Mouse (Mus musculus) CH12.LX (cell line): ENCODE data around the gene Fam20a. TPM values are rescaled to one million over a fixed set of nuclear protein-coding genes. Genes with fewer than 3 reads are reported as not detected.

ENCODE experiments used
- DNase-seq: peaks from one replicate; pipeline ENCODE4 v3.0.0-alpha.2; 2013; ENCODE audit errors: extremely low read depth
- H3K27ac ChIP-seq: 2 replicates; pipeline ENCODE4 v1.5.1; 2012; ENCODE audit warnings: low read depth, mild to moderate bottlenecking, control low read depth, moderate library complexity; ENCODE audit not compliant: insufficient read depth
- H3K27me3 ChIP-seq: replicated peaks from 2 replicates; pipeline ENCODE3; 2012; ENCODE audit warnings: inconsistent platforms
- H3K36me3 ChIP-seq, 2 experiments: replicated peaks in 1 of 2; 2 replicates each; pipeline versions ENCODE3 to v1.6.1; 2012; ENCODE audit warnings: inconsistent platforms in 1 of 2, low read length in 1 of 2, mild to moderate bottlenecking in 1 of 2, mixed read lengths in 1 of 2, moderate library complexity in 1 of 2; ENCODE audit not compliant: control insufficient read depth in 1 of 2, insufficient read depth in 1 of 2
- H3K4me1 ChIP-seq, 2 experiments: 2 replicates each; pipeline ENCODE4 v1.6.1; 2012; ENCODE audit warnings: inconsistent platforms in 1 of 2, moderate library complexity in 1 of 2; ENCODE audit not compliant: insufficient read depth in 2 of 2, control insufficient read depth in 1 of 2
- H3K4me2 ChIP-seq: 2 replicates; pipeline ENCODE4 v1.6.1; 2012; ENCODE audit warnings: low read depth, mild to moderate bottlenecking, control low read depth; ENCODE audit not compliant: poor library complexity, insufficient read depth, severe bottlenecking
- H3K4me3 ChIP-seq, 3 experiments: fragments of 150-350 bp in 1 of 3; sonication (generic) in 1 of 3; replicated peaks in 1 of 3; 2 replicates each; pipeline versions ENCODE3 to v1.5.1; 2011 to 2012; ENCODE audit warnings: low read depth in 2 of 3, low read length in 2 of 3, mild to moderate bottlenecking in 2 of 3, moderate library complexity in 2 of 3, control low read depth in 1 of 3, improper control_type of control experiment in 1 of 3, inconsistent platforms in 1 of 3, mixed read lengths in 1 of 3; ENCODE audit not compliant: poor library complexity in 1 of 3
- H3K79me2 ChIP-seq: replicated peaks from 2 replicates; pipeline ENCODE4 v1.6.1; 2012; ENCODE audit warnings: mild to moderate bottlenecking, moderate library complexity; ENCODE audit not compliant: control insufficient read depth, poor library complexity, insufficient read depth, severe bottlenecking; ENCODE audit errors: extremely low read depth
- H3K9ac ChIP-seq: 2 replicates; pipeline ENCODE4 v1.6.1; 2012; ENCODE audit warnings: low read depth, mild to moderate bottlenecking, control low read depth, moderate library complexity; ENCODE audit not compliant: insufficient read depth
- H3K9me3 ChIP-seq: replicated peaks from 2 replicates; pipeline ENCODE3; 2012; ENCODE audit warnings: low read length, inconsistent platforms, mixed read lengths
- BHLHE40 ChIP-seq: IDR thresholded peaks from 2 replicates; pipeline ENCODE4 v1.6.1; 2011; ENCODE audit warnings: mild to moderate bottlenecking, low read depth, low read length, improper control_type of control experiment
- CHD1 ChIP-seq: IDR thresholded peaks from 2 replicates; pipeline ENCODE4 v1.6.1; 2012; ENCODE audit warnings: low read depth, low read length, improper control_type of control experiment, inconsistent platforms
- CHD2 ChIP-seq: IDR thresholded peaks from 2 replicates; pipeline ENCODE4 v1.6.1; 2011; ENCODE audit warnings: low read length, improper control_type of control experiment
- E2F4 ChIP-seq: IDR thresholded peaks from 2 replicates; pipeline ENCODE4 v1.6.1; 2011; ENCODE audit warnings: low read depth, low read length, improper control_type of control experiment; ENCODE audit not compliant: insufficient replicate concordance
- ELF1 ChIP-seq: IDR thresholded peaks from 2 replicates; pipeline ENCODE4 v1.6.1; 2014; ENCODE audit warnings: low read depth, mild to moderate bottlenecking, inconsistent platforms, low read length, improper control_type of control experiment
- EP300 ChIP-seq: IDR thresholded peaks from 2 replicates; pipeline ENCODE4 v1.6.1; 2011; ENCODE audit warnings: low read length, improper control_type of control experiment
- ETS1 ChIP-seq: conservative IDR thresholded peaks from 2 replicates; pipeline ENCODE4 v1.6.1; 2012; ENCODE audit warnings: low read depth, mild to moderate bottlenecking, inconsistent platforms, low read length, improper control_type of control experiment, moderate library complexity
- HCFC1 ChIP-seq: IDR thresholded peaks from 2 replicates; pipeline ENCODE4 v1.6.1; 2012; ENCODE audit warnings: low read depth, mild to moderate bottlenecking, inconsistent platforms, low read length, improper control_type of control experiment
- JUN ChIP-seq: IDR thresholded peaks from 2 replicates; pipeline ENCODE4 v1.6.1; 2011; ENCODE audit warnings: low read depth, mild to moderate bottlenecking, low read length, improper control_type of control experiment, moderate library complexity; ENCODE audit not compliant: insufficient read depth
- KAT2A ChIP-seq: IDR thresholded peaks from 2 replicates; pipeline ENCODE4 v1.6.1; 2012; ENCODE audit warnings: low read length, improper control_type of control experiment, inconsistent platforms; ENCODE audit not compliant: insufficient replicate concordance
- MAX ChIP-seq: IDR thresholded peaks from 2 replicates; pipeline ENCODE4 v1.6.1; 2011; ENCODE audit warnings: low read length, improper control_type of control experiment
- MAZ ChIP-seq: IDR thresholded peaks from 2 replicates; pipeline ENCODE4 v1.6.1; 2012; ENCODE audit warnings: low read depth, mild to moderate bottlenecking, inconsistent platforms, low read length, improper control_type of control experiment, moderate library complexity
- MEF2A ChIP-seq: IDR thresholded peaks from 2 replicates; pipeline ENCODE4 v1.6.1; 2014; ENCODE audit warnings: low read depth, mild to moderate bottlenecking, inconsistent platforms, low read length, improper control_type of control experiment, borderline replicate concordance
- MXI1 ChIP-seq: IDR thresholded peaks from 2 replicates; pipeline ENCODE4 v1.6.1; 2011; ENCODE audit warnings: mild to moderate bottlenecking, low read depth, low read length, improper control_type of control experiment
- MYC ChIP-seq: IDR thresholded peaks from 2 replicates; pipeline ENCODE4 v1.6.1; 2011; ENCODE audit warnings: low read depth, mild to moderate bottlenecking, improper control_type of control experiment, low read length
- NELFE ChIP-seq: IDR thresholded peaks from 2 replicates; pipeline ENCODE4 v1.6.1; 2011; ENCODE audit warnings: low read depth, low read length, improper control_type of control experiment
- NRF1 ChIP-seq: IDR thresholded peaks from 2 replicates; pipeline ENCODE4 v1.6.1; 2014; ENCODE audit warnings: low read depth, mild to moderate bottlenecking, inconsistent platforms, low read length, improper control_type of control experiment, moderate library complexity
- POLR2A ChIP-seq: IDR thresholded peaks from 2 replicates; pipeline ENCODE4 v1.6.1; 2011; ENCODE audit warnings: low read depth, mild to moderate bottlenecking, improper control_type of control experiment, low read length
- POLR2AphosphoS2 ChIP-seq: IDR thresholded peaks from 2 replicates; pipeline ENCODE4 v1.6.1; 2011; ENCODE audit warnings: low read depth, low read length, improper control_type of control experiment
- RAD21 ChIP-seq: IDR thresholded peaks from 2 replicates; pipeline ENCODE4 v1.6.1; 2011; ENCODE audit warnings: low read depth, mild to moderate bottlenecking, low read length, improper control_type of control experiment, moderate library complexity
- RCOR1 ChIP-seq: conservative IDR thresholded peaks from 2 replicates; pipeline ENCODE4 v1.6.1; 2012; ENCODE audit warnings: low read depth, mild to moderate bottlenecking, inconsistent platforms, low read length, improper control_type of control experiment
- SIN3A ChIP-seq: IDR thresholded peaks from 2 replicates; pipeline ENCODE4 v1.6.1; 2012; ENCODE audit warnings: low read length, improper control_type of control experiment, inconsistent platforms
- TBP ChIP-seq: conservative IDR thresholded peaks from 2 replicates; pipeline ENCODE4 v1.6.1; 2011; ENCODE audit warnings: low read depth, low read length, improper control_type of control experiment
- TCF12 ChIP-seq: IDR thresholded peaks from 2 replicates; pipeline ENCODE4 v1.6.1; 2014; ENCODE audit warnings: low read depth, mild to moderate bottlenecking, inconsistent platforms, low read length, improper control_type of control experiment
- USF1 ChIP-seq: IDR thresholded peaks from 2 replicates; pipeline ENCODE4 v1.6.1; 2014; ENCODE audit warnings: low read depth, mild to moderate bottlenecking, inconsistent platforms, low read length, improper control_type of control experiment
- USF2 ChIP-seq: conservative IDR thresholded peaks from 2 replicates; pipeline ENCODE4 v1.6.1; 2011; ENCODE audit warnings: low read depth, low read length, improper control_type of control experiment
- ZC3H11A ChIP-seq: IDR thresholded peaks from 2 replicates; pipeline ENCODE4 v1.6.1; 2012; ENCODE audit warnings: low read depth, mild to moderate bottlenecking, inconsistent platforms, low read length, improper control_type of control experiment
- ZKSCAN1 ChIP-seq: IDR thresholded peaks from 2 replicates; pipeline ENCODE4 v1.6.1; 2012; ENCODE audit warnings: low read depth, inconsistent platforms, low read length, improper control_type of control experiment, borderline replicate concordance
- dilution Hi-C: fragments of 300-500 bp; cut with MboI; formaldehyde crosslinking; loops from 2 replicates; pipeline ENCODE4 v1.14.3; 2020; ENCODE audit warnings: low sequenced_read_pairs; ENCODE audit not compliant: extremely low pct_unique_long_range_greater_than_20kb, extremely low pct_ligation_motif_present
- in situ Hi-C: fragments of 300-500 bp; cut with MboI; formaldehyde crosslinking; loops from 3 replicates; pipeline ENCODE4 v1.14.3; 2019; ENCODE audit warnings: low sequenced_read_pairs, low pct_ligation_motif_present, low pct_unique_long_range_greater_than_20kb, mixed read lengths
- polyA plus RNA-seq: library from polyadenylated mRNA; unstranded; fragments of >175 nt; gene quantifications from 2 replicates; pipeline ENCODE4 v1.2.1, GENCODE M21; 2012; ENCODE audit warnings: low read depth; ENCODE audit not compliant: insufficient read length
- total RNA-seq, 2 experiments: library from RNA; depleted of rRNA; stranded (reverse); fragments of 300-350 nt in 1 of 2; fragments of >200 nt in 1 of 2; gene quantifications; 2 replicates each; pipeline ENCODE4 v1.2.3; 2012 to 2014

Gene Fam20a
- total and polyA plus RNA-seq, 3 experiments = 0.08 TPM; not detected in 2

GRCm38 (mm10) chr11:109666411-109666810 is 55.7 kb downstream of the Fam20a start:
- dilution Hi-C loops (no loop called here), in situ Hi-C loops (no loop called here)
- no peak overlapping the region for H3K4me2 ChIP-seq
- no peak overlapping the region for H3K9ac ChIP-seq
- H3K79me2 ChIP-seq = no peaks in the 10 kb centered on the region
- H3K4me1 ChIP-seq = peaks cover 5 to 24% of the 10 kb centered on the region in 2 experiments
- no peak for DNase-seq
- no peak overlapping the region for H3K27ac ChIP-seq
- no peaks in the 10 kb centered on the region for H3K27me3 ChIP-seq
- peaks cover 72 to 91% of the 10 kb centered on the region in 2 experiments for H3K36me3 ChIP-seq
- H3K9me3 ChIP-seq = no peaks in the 10 kb centered on the region
- no peak overlapping the region for H3K4me3 ChIP-seq
- TF ChIP-seq RAD21 (no peak), ZC3H11A (no peak), ELF1 (no peak), E2F4 (no peak), TBP (no peak), MAZ (no peak), USF2 (no peak), JUN (no peak), CHD2 (no peak), ETS1 (no peak), SIN3A (no peak), HCFC1 (no peak), RCOR1 (no peak), BHLHE40 (no peak), NELFE (no peak), NRF1 (no peak), USF1 (no peak), POLR2AphosphoS2 (no peak), ZKSCAN1 (no peak), CHD1 (no peak)

GRCm38 (mm10) chr11:109665424-109665823 is 56.7 kb downstream of the Fam20a start:
- H3K36me3 ChIP-seq = peaks cover 78 to 96% of the 10 kb centered on the region in 2 experiments
- H3K27me3 ChIP-seq = no peaks in the 10 kb centered on the region
- H3K79me2 ChIP-seq = no peaks in the 10 kb centered on the region
- TF ChIP-seq MAZ (no peak), POLR2A (no peak), RAD21 (no peak), TCF12 (no peak), E2F4 (no peak), MAX (no peak), MYC (no peak), EP300 (no peak), HCFC1 (no peak), SIN3A (no peak), JUN (no peak), KAT2A (no peak), RCOR1 (no peak), MXI1 (no peak), CHD2 (no peak), MEF2A (no peak)
- peaks cover under 1 to 14% of the 10 kb centered on the region in 2 experiments; a peak in 3 of 4 replicates for H3K4me1 ChIP-seq
- H3K9me3 ChIP-seq = no peaks in the 10 kb centered on the region
- DNase-seq = no peak
- H3K4me3 ChIP-seq = no peak overlapping the region
- in situ Hi-C loops (no loop called here), dilution Hi-C loops (no loop called here)
- no peak overlapping the region for H3K4me2 ChIP-seq
- H3K9ac ChIP-seq = no peak overlapping the region
- no peak overlapping the region for H3K27ac ChIP-seq
